Mouse (Mus musculus) heart, embryonic 15.5 days (tissue): ENCODE data around the gene Ext2. TPM values are rescaled to one million over a fixed set of nuclear protein-coding genes. Genes with fewer than 3 reads are reported as not detected.

Source experiments
- ATAC-seq: fragments of 200-750 bp; cut with Nextera tagmentation; replicated peaks from 2 replicates; pipeline ENCODE4 v1.8.0; 2017; ENCODE audit warnings: low read depth, moderate TSS enrichment; ENCODE audit not compliant: insufficient number of reproducible peaks, insufficient read depth, low FRiP score
- H3K27ac ChIP-seq: fragments of 300-500 bp; sonication (generic); 2 replicates; pipeline ENCODE4 v1.5.1; 2015; ENCODE audit warnings: mild to moderate bottlenecking, inconsistent platforms
- H3K27me3 ChIP-seq: fragments of 300-500 bp; sonication (generic); 2 replicates; pipeline ENCODE4 v1.6.1; 2015; ENCODE audit warnings: inconsistent platforms
- H3K36me3 ChIP-seq: fragments of 300-500 bp; sonication (generic); 2 replicates; pipeline ENCODE4 v1.6.1; 2015; ENCODE audit warnings: mild to moderate bottlenecking, inconsistent platforms
- H3K4me1 ChIP-seq: fragments of 300-500 bp; sonication (generic); replicated peaks from 2 replicates; pipeline ENCODE4 v1.6.1; 2015; ENCODE audit warnings: inconsistent platforms
- H3K4me2 ChIP-seq: fragments of 300-500 bp; sonication (generic); 2 replicates; pipeline ENCODE4 v1.6.1; 2015; ENCODE audit warnings: inconsistent platforms, mild to moderate bottlenecking, moderate library complexity
- H3K4me3 ChIP-seq: fragments of 300-500 bp; sonication (generic); 2 replicates; pipeline ENCODE4 v1.5.1; 2015; ENCODE audit warnings: mild to moderate bottlenecking, inconsistent platforms
- H3K9ac ChIP-seq: fragments of 300-500 bp; sonication (generic); 2 replicates; pipeline ENCODE4 v1.6.1; 2015; ENCODE audit warnings: mild to moderate bottlenecking, inconsistent platforms
- H3K9me3 ChIP-seq: fragments of 300-500 bp; sonication (generic); replicated peaks from 2 replicates; pipeline ENCODE4 v1.6.1; 2016; ENCODE audit warnings: inconsistent platforms
- WGBS: fragments of 180-500 bp; shearing (Covaris S2); methylation state at CpG from one replicate; pipeline ENCODE4 v1.1.7; 2015; ENCODE audit warnings: mixed read lengths; 5-methylcytosine and 5-hydroxymethylcytosine counted together
- polyA plus RNA-seq: library from polyadenylated mRNA; unstranded; fragments of >200 nt; fragmentation: Nextera tagmentation; extraction: Ambion mirVana; gene quantifications from 2 replicates; pipeline ENCODE4 v1.2.1, GENCODE M21; 2015

Gene Ext2
- 57.6 and 83.1 TPM in 2 replicates for polyA plus RNA-seq

DNA sequence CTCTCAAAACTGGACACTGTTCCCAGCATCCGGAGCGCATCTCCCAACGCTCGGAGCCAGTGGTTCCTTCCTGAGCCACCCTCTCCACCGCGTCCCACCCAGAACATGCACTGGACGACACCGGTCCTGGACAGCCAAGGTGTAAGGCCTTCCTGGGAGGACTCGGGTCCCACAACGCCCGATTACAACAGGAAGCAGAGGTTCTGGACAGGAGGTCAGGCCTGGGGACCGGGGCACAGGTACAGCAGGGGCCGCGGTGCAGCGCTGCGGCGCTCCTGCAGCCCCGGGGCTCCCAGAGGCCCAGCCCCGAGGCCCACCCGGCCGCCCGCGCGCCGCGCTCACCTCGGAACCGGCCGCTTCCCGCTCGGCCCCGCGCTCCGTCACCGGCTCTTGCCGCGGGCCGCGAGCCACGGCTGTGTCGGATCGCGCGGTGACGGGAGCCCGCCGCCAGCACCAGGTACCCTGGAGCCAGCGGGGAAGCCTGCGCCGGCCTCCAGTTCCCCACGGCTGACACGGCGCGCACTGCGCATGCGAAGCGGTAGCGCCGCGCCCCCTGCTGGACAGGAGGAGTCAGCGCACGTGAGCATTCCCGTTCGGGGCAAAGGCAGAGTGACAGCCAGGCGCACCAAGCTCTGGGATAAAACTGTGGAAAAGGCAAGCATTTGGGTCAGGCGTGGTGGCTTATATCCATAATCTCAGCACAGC lies at the start of gene Ext2:
Gene Ext2, minus strand, starts transcription at position 524 of the 705 bp plus-strand sequence.
- peak within 1 kb of the TSS; percentile 33; the same call in 1 of the 2 replicates for H3K27ac ChIP-seq
- H3K9me3 ChIP-seq = no peaks in the 10 kb centered on the region
- peak within 1 kb of the TSS; percentile 88 for H3K4me2 ChIP-seq
- H3K36me3 ChIP-seq = no peaks in the 10 kb centered on the region
- no peaks in the 10 kb centered on the region for H3K27me3 ChIP-seq
- H3K9ac ChIP-seq = peak within 1 kb of the TSS; percentile 97
- peak; percentile 92 for ATAC-seq
- peaks cover 9% of the 10 kb centered on the region for H3K4me1 ChIP-seq
- peak within 1 kb of the TSS; percentile 97 for H3K4me3 ChIP-seq
- 1% methylated on average over 66 of the region's 66 CpGs for WGBS

DNA sequence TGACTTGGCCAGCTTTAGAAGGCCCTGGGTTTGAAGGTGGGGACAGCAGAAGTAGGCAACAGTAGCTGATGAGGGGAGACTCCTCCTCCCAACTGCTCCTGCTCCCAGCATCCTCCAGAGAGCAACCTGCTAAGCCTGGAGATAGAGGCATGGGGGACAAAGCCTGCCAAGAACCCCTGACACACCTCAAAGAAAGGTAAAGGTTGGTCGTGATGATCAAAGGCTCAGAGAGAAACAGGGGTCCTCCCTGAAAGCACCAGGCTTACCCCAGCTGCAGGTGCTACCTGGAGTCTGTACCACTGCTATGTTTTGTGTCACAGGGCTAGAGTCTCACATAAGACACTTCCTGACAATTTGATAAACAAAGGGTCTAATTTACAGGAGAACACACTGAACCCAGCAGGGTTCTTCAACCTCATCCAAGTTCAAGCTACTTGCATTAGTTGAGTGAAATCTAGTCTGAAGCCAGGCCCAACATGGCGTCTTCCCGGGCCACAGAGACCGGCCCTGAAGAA lies 49.1 kb upstream of the Ext2 start:
- Histone ChIP-seq H3K4me2 (no peak overlapping the region), H3K4me1 (peaks cover 10% of the 10 kb centered on the region; the same call in 1 of the 2 replicates), H3K9me3 (no peaks in the 10 kb centered on the region), H3K9ac (no peak overlapping the region), H3K27me3 (0 out of 2 replicates have a peak, but pooled peaks cover 9% of the 10 kb centered on the region), H3K27ac (no peak overlapping the region), H3K36me3 (no peaks in the 10 kb centered on the region), H3K4me3 (no peak overlapping the region)
- WGBS = 77% methylated on average over 4 of the region's 4 CpGs
- no peak for ATAC-seq

DNA sequence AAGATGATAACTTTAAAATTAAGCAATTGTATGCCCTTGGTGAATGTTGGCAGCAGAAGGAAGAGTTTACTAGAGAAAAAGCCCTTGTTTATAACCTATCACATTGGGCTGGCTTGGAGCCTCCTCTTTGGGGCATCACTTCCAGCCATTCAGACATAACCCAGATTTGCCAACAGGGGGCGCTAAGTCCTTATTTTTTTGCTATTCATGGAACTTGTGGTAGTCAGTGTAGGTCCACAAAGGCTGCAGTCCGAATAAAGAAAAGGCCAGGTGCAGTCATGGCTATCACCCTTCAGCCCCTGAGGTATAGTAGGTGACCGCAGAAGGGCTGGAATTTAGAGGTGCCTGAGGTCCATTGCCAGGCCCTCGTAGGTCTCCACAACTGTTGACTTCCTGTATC lies 48.5 kb upstream of the Ext2 start:
- no peak overlapping the region for H3K27ac ChIP-seq
- no peak overlapping the region for H3K4me2 ChIP-seq
- 42% methylated on average over 4 of the region's 4 CpGs for WGBS
- no peaks in the 10 kb centered on the region for H3K36me3 ChIP-seq
- 0 out of 2 replicates have a peak, but pooled peaks cover 9% of the 10 kb centered on the region for H3K27me3 ChIP-seq
- H3K9ac ChIP-seq = no peak overlapping the region
- peaks cover 9% of the 10 kb centered on the region; the same call in 1 of the 2 replicates for H3K4me1 ChIP-seq
- H3K4me3 ChIP-seq = no peak overlapping the region
- no peak for ATAC-seq
- H3K9me3 ChIP-seq = no peaks in the 10 kb centered on the region

DNA sequence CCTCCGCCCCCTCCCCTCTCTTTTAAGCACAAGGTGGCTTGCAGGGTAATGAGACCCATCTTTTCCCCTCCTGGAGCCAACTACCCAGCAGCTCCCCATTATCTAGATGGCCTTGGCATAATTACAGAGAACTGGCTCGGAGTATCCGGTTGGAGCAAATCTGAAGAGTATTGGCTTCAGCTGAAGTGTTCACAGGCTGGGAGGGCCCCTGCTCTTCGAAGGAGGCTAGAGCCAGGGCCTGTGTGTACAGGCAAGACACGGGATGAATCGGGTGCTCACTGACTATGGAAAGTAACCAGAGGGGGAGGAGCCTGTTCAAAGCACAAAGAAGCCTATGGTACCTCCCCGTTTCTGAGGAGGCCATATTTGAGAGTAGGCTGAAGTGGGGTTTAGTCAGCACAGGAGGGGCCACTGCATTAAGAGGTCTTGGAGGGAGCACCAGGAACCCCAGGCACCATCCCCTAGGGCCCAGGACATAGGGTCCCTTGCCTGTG lies 46.8 kb upstream of the Ext2 start, which contains the start of gene Accsl:
Gene Accsl, minus strand, starts transcription at position 51 of the 494 bp plus-strand sequence.
- Histone ChIP-seq H3K4me2 (no peak within 1 kb of the TSS), H3K27ac (no peak within 1 kb of the TSS), H3K9me3 (no peaks in the 10 kb centered on the region), H3K27me3 (0 out of 2 replicates have a peak, but pooled peaks cover 9% of the 10 kb centered on the region), H3K4me3 (no peak within 1 kb of the TSS), H3K36me3 (no peaks in the 10 kb centered on the region), H3K9ac (no peak within 1 kb of the TSS), H3K4me1 (peaks cover 8% of the 10 kb centered on the region; the same call in 1 of the 2 replicates)
- 68% methylated on average over 7 of the region's 7 CpGs for WGBS
- no peak for ATAC-seq

DNA sequence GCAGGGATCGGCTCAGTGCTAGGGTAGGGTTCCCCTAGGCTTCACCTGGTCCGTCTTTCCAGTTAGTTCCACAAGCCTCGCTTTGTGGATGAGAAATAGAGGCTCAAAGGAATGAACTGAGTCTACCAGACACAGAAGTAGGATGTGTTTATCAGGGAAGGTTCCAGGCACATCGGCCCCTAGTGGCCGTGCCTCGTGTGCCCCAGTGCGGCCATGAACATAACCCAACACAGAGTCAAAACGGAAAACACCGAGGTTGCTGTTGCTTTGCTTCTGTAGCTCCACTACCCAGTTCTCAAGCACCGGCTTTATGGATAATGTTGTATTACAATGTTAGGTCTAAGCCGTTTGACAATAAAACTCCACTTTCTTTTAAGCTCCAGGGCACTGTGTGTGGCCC lies 46.2 kb upstream of the Ext2 start:
- no peak overlapping the region for H3K9ac ChIP-seq
- no peak overlapping the region for H3K4me2 ChIP-seq
- no peak overlapping the region for H3K4me3 ChIP-seq
- H3K4me1 ChIP-seq = peaks cover 3% of the 10 kb centered on the region; the same call in 1 of the 2 replicates
- 0 out of 2 replicates have a peak, but pooled peaks cover 9% of the 10 kb centered on the region for H3K27me3 ChIP-seq
- H3K9me3 ChIP-seq = no peaks in the 10 kb centered on the region
- ATAC-seq = no peak
- no peak overlapping the region for H3K27ac ChIP-seq
- H3K36me3 ChIP-seq = no peaks in the 10 kb centered on the region
- 81% methylated on average over 11 of the region's 11 CpGs for WGBS

DNA sequence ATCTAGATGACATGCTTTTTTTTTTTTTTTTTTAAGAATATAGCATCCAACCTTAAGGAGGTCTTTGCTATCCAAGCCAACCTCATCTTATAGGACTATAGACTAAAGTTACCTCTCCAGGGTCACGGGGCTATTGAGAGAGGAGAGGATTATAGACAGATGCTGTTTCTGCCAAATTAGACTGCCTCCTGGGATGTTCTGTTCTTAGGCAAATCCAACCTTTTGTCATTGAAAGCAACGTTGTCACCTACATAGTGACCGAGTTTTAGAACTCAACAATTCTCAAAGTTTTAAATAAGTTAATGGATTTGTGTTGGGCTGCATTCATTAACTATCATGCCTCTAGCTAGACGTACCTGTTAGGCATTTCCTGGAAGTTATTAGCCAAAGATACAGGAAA lies 40.9 kb upstream of the Ext2 start:
- no peak overlapping the region for H3K27ac ChIP-seq
- H3K4me2 ChIP-seq = no peak overlapping the region
- 73% methylated on average over 4 of the region's 4 CpGs for WGBS
- no peaks in the 10 kb centered on the region for H3K9me3 ChIP-seq
- ATAC-seq = no peak
- 0 out of 2 replicates have a peak, but pooled peaks cover 5% of the 10 kb centered on the region for H3K27me3 ChIP-seq
- H3K36me3 ChIP-seq = no peaks in the 10 kb centered on the region
- no peak overlapping the region for H3K4me3 ChIP-seq
- H3K4me1 ChIP-seq = no peaks in the 10 kb centered on the region
- H3K9ac ChIP-seq = no peak overlapping the region

DNA sequence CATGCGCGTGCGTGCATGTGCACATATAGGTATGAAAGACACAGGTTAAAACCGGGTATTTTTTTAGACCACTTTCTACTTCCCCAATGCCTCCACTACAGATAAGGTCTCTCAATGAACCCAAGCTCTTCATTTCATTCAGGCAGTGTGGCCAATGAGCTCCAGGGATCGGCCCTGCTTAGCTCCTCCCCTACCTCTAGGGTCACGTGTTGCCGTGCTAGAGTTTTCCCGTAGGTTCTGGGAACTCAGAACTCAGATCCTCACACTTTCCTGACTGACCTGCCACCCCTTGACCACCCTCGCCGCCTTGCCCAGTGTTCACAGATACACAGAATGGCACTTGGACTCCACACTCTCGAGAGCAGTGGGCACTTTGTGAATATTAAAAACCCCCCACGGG lies 36.5 kb upstream of the Ext2 start:
- Histone ChIP-seq H3K4me2 (no peak overlapping the region), H3K27ac (no peak overlapping the region), H3K4me3 (no peak overlapping the region), H3K27me3 (peaks cover 5% of the 10 kb centered on the region), H3K36me3 (no peaks in the 10 kb centered on the region), H3K9me3 (no peaks in the 10 kb centered on the region), H3K4me1 (no peaks in the 10 kb centered on the region), H3K9ac (no peak overlapping the region)
- WGBS = 65% methylated on average over 12 of the region's 12 CpGs
- ATAC-seq = no peak

DNA sequence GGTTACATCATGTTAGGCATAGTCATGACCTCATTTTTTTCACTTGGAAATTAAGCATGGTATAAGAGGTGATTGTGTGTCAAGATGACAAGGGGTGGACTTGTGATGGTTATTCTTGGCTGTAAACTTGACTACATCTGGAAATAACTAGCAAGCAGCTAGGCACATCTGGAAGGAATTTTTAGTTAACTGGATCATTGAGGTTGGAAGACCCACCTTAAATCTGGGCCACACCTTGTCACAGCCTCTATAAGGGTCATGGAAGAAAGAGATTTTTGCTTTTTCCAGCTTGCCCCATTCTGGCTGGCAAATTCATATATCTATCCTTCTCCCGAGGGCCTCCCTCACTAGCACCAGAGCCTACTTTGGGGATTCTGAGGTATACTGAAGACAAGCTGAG lies 28.9 kb upstream of the Ext2 start:
- Histone ChIP-seq H3K4me2 (no peak overlapping the region), H3K27ac (no peak overlapping the region), H3K9me3 (no peaks in the 10 kb centered on the region), H3K4me3 (no peak overlapping the region), H3K36me3 (peaks cover 4% of the 10 kb centered on the region; the same call in 1 of the 2 replicates), H3K27me3 (no peaks in the 10 kb centered on the region), H3K4me1 (peaks cover 9% of the 10 kb centered on the region), H3K9ac (no peak overlapping the region)
- WGBS = 74% methylated on average over 1 of the region's 1 CpGs
- ATAC-seq = no peak

DNA sequence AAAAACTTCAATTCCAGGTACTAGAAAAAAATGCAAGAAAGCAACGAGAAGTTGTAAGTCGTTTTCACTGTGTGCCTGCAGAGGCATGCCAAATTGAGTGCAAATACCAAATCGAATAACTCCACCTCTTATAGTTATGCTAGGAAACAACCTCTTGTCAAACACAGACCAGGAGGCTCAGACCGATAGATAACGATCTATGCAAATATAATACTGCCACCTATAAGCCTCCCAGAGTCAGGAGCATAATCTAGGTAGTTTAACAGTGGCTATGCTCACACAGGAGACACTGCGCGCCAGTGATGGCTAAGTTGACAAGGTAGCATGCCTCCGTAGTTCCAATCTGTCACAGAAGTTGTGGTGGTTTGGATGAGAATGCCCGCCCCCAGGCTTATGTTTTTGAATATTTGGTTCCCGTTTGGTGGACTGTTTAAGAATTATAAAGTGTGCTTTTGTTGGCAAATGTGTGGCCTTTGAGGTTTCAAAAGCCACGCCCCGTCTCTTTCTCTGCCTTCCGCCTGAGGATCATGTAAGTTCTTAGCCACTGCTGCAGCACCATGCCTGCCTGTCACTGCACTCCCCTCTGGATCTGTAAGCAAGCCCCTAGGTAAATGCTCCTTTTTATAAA lies 28.1 kb upstream of the Ext2 start:
- peaks cover 4% of the 10 kb centered on the region; the same call in 1 of the 2 replicates for H3K36me3 ChIP-seq
- H3K4me1 ChIP-seq = peaks cover 9% of the 10 kb centered on the region
- no peak overlapping the region for H3K27ac ChIP-seq
- ATAC-seq = no peak
- no peak overlapping the region for H3K9ac ChIP-seq
- no peaks in the 10 kb centered on the region for H3K9me3 ChIP-seq
- WGBS = 40% methylated on average over 13 of the region's 13 CpGs
- H3K27me3 ChIP-seq = no peaks in the 10 kb centered on the region
- H3K4me3 ChIP-seq = peak overlapping the region; percentile 62
- H3K4me2 ChIP-seq = peak overlapping the region; percentile 69

DNA sequence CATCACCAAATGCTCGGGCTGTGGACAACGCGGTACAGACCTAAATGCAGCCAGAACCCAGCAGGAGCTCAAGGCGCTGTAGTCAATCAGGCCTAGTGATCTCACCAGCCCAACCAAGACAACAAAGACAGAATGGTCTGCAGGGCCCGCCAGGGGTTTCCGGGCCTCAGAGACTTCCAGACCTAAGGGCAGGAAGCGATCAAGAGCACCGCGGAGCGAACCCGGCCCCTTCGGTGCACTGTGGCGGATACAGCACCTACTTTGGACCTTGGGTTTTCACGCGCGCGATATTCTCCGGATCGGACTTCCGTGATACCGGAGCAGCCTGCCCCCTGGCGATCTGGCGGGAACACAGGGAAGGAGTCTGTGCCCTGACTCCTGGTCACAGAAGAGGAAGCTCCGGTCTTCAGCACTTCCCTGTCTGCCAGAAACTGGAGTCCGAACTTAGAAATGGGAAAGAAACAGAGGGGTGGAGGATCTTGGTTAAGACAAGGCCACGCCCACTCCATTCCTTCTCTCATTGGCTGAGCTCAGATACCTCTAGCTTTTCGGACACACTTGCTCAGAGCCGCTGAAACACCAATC lies 27.2 kb upstream of the Ext2 start, which contains the start of gene Accs:
Gene Accs, minus strand, starts transcription at position 439 of the 585 bp plus-strand sequence.
- Histone ChIP-seq H3K36me3 (peaks cover 6% of the 10 kb centered on the region), H3K4me2 (peak within 1 kb of the TSS; percentile 69), H3K9me3 (no peaks in the 10 kb centered on the region), H3K9ac (peak within 1 kb of the TSS; percentile 72), H3K4me3 (peak within 1 kb of the TSS; percentile 62), H3K4me1 (peaks cover 9% of the 10 kb centered on the region), H3K27ac (peak within 1 kb of the TSS; percentile 82), H3K27me3 (no peaks in the 10 kb centered on the region)
- WGBS = under 1% methylated on average over 28 of the region's 28 CpGs
- ATAC-seq = peak; percentile 80

DNA sequence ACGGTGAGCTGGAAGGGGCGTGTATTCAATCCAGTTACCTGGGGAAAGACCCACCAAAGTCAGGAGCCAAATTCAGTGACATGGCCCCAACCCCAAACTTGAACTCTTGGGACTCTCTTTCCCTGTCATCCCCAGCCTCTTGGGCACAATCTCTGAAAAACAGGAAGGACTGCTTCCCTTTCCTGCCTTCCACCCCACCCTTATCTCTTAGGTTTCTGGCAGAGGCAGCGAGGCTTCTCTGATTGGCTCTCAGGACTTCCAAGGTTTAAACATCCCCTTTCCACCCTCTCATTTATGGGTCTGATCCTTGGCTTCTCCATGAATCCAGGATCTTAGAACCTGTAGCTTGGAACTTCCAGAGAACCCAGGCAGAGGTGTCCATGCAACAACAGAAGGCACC lies 19.0 kb upstream of the Ext2 start:
- Histone ChIP-seq H3K4me3 (no peak overlapping the region), H3K27me3 (no peaks in the 10 kb centered on the region), H3K9ac (no peak overlapping the region), H3K4me2 (no peak overlapping the region), H3K9me3 (no peaks in the 10 kb centered on the region), H3K4me1 (peaks cover 5% of the 10 kb centered on the region), H3K27ac (no peak overlapping the region), H3K36me3 (peaks cover 38% of the 10 kb centered on the region)
- ATAC-seq = no peak
- 83% methylated on average over 3 of the region's 3 CpGs for whole genome bisulfite sequencing
